Mouse (Mus musculus): Measurements from ENCODE around the gene Srgap3. TPM values are rescaled to one million over a fixed set of nuclear protein-coding genes. Genes with fewer than 3 reads are reported as not detected.

The Srgap3 gene
- polyA plus RNA-seq, 1 experiment, result 7.1 TPM

- Histone ChIP-seq H3K4me3 (ENCODE audit: control insufficient read depth, low read depth, low read length) (no peak overlapping the region), H3K4me1 (ENCODE audit: control insufficient read depth, insufficient read depth, low read length) (no peaks in the 10 kb centered on the region), H3K36me3 (ENCODE audit: control insufficient read depth, insufficient read depth, low read length) (no peaks in the 10 kb centered on the region), H3K27me3 (ENCODE audit: control insufficient read depth, insufficient read depth, low read length) (no peaks in the 10 kb centered on the region), H3K27ac (ENCODE audit: control insufficient read depth, insufficient read depth, low read depth, low read length) (no peak overlapping the region)
- TF ChIP-seq POLR2A (IDR thresholded peaks at IDR 0.05; ENCODE audit: control insufficient read depth, low read depth, low read length), result no peak
- no peak for TF ChIP-seq CTCF (IDR thresholded peaks at IDR 0.05; ENCODE audit: control insufficient read depth, insufficient read depth, insufficient replicate concordance, low read depth, low read length)
Observed at GRCm38 (mm10) chr6:112773754-112774153, 173.3 kb downstream of the Srgap3 start.

- Histone ChIP-seq H3K27me3 (ENCODE audit: control insufficient read depth, insufficient read depth, low read length) (no peaks in the 10 kb centered on the region), H3K27ac (ENCODE audit: control insufficient read depth, insufficient read depth, low read depth, low read length) (no peak overlapping the region), H3K36me3 (ENCODE audit: control insufficient read depth, insufficient read depth, low read length) (no peaks in the 10 kb centered on the region), H3K4me1 (ENCODE audit: control insufficient read depth, insufficient read depth, low read length) (no peaks in the 10 kb centered on the region), H3K4me3 (ENCODE audit: control insufficient read depth, low read depth, low read length) (no peak overlapping the region)
- no peak for TF ChIP-seq POLR2A (IDR thresholded peaks at IDR 0.05; ENCODE audit: control insufficient read depth, low read depth, low read length)
- TF ChIP-seq CTCF (IDR thresholded peaks at IDR 0.05; ENCODE audit: control insufficient read depth, insufficient read depth, insufficient replicate concordance, low read depth, low read length), result no peak
Observed at GRCm38 (mm10) chr6:112770996-112771395, 176.1 kb downstream of the Srgap3 start.

GRCm38 (mm10) chr6:112758541-112758940 lies 188.5 kb downstream of the Srgap3 start:
- Histone ChIP-seq H3K36me3 (ENCODE audit: control insufficient read depth, insufficient read depth, low read length) (no peaks in the 10 kb centered on the region), H3K27me3 (ENCODE audit: control insufficient read depth, insufficient read depth, low read length) (no peaks in the 10 kb centered on the region), H3K27ac (ENCODE audit: control insufficient read depth, insufficient read depth, low read depth, low read length) (no peak overlapping the region), H3K4me1 (ENCODE audit: control insufficient read depth, insufficient read depth, low read length) (no peaks in the 10 kb centered on the region), H3K4me3 (ENCODE audit: control insufficient read depth, low read depth, low read length) (no peak overlapping the region)
- TF ChIP-seq CTCF (IDR thresholded peaks at IDR 0.05; ENCODE audit: control insufficient read depth, insufficient read depth, insufficient replicate concordance, low read depth, low read length) (no peak), POLR2A (IDR thresholded peaks at IDR 0.05; ENCODE audit: control insufficient read depth, low read depth, low read length) (no peak)

GRCm38 (mm10) chr6:112756866-112757265 lies 190.2 kb downstream of the Srgap3 start:
- Histone ChIP-seq H3K36me3 (ENCODE audit: control insufficient read depth, insufficient read depth, low read length) (no peaks in the 10 kb centered on the region), H3K27me3 (ENCODE audit: control insufficient read depth, insufficient read depth, low read length) (no peaks in the 10 kb centered on the region), H3K4me3 (ENCODE audit: control insufficient read depth, low read depth, low read length) (no peak overlapping the region), H3K27ac (ENCODE audit: control insufficient read depth, insufficient read depth, low read depth, low read length) (no peak overlapping the region), H3K4me1 (ENCODE audit: control insufficient read depth, insufficient read depth, low read length) (no peaks in the 10 kb centered on the region)
- TF ChIP-seq CTCF (IDR thresholded peaks at IDR 0.05; ENCODE audit: control insufficient read depth, insufficient read depth, insufficient replicate concordance, low read depth, low read length) (no peak), POLR2A (IDR thresholded peaks at IDR 0.05; ENCODE audit: control insufficient read depth, low read depth, low read length) (no peak)

- Histone ChIP-seq H3K4me1 (ENCODE audit: control insufficient read depth, insufficient read depth, low read length) (no peaks in the 10 kb centered on the region), H3K4me3 (ENCODE audit: control insufficient read depth, low read depth, low read length) (no peak overlapping the region), H3K27me3 (ENCODE audit: control insufficient read depth, insufficient read depth, low read length) (no peaks in the 10 kb centered on the region), H3K27ac (ENCODE audit: control insufficient read depth, insufficient read depth, low read depth, low read length) (no peak overlapping the region), H3K36me3 (ENCODE audit: control insufficient read depth, insufficient read depth, low read length) (no peaks in the 10 kb centered on the region)
- TF ChIP-seq POLR2A (IDR thresholded peaks at IDR 0.05; ENCODE audit: control insufficient read depth, low read depth, low read length) (no peak), CTCF (IDR thresholded peaks at IDR 0.05; ENCODE audit: control insufficient read depth, insufficient read depth, insufficient replicate concordance, low read depth, low read length) (no peak)
Observed at GRCm38 (mm10) chr6:112754994-112755393, 192.1 kb downstream of the Srgap3 start.

GRCm38 (mm10) chr6:112752517-112752916 lies 194.5 kb downstream of the Srgap3 start:
- Histone ChIP-seq H3K4me1 (ENCODE audit: control insufficient read depth, insufficient read depth, low read length) (no peaks in the 10 kb centered on the region), H3K27ac (ENCODE audit: control insufficient read depth, insufficient read depth, low read depth, low read length) (no peak overlapping the region), H3K4me3 (ENCODE audit: control insufficient read depth, low read depth, low read length) (no peak overlapping the region), H3K36me3 (ENCODE audit: control insufficient read depth, insufficient read depth, low read length) (no peaks in the 10 kb centered on the region), H3K27me3 (ENCODE audit: control insufficient read depth, insufficient read depth, low read length) (no peaks in the 10 kb centered on the region)
- TF ChIP-seq POLR2A (IDR thresholded peaks at IDR 0.05; ENCODE audit: control insufficient read depth, low read depth, low read length), result no peak
- no peak for TF ChIP-seq CTCF (IDR thresholded peaks at IDR 0.05; ENCODE audit: control insufficient read depth, insufficient read depth, insufficient replicate concordance, low read depth, low read length)

- Histone ChIP-seq H3K4me1 (ENCODE audit: control insufficient read depth, insufficient read depth, low read length) (no peaks in the 10 kb centered on the region), H3K36me3 (ENCODE audit: control insufficient read depth, insufficient read depth, low read length) (no peaks in the 10 kb centered on the region), H3K4me3 (ENCODE audit: control insufficient read depth, low read depth, low read length) (no peak overlapping the region), H3K27me3 (ENCODE audit: control insufficient read depth, insufficient read depth, low read length) (no peaks in the 10 kb centered on the region), H3K27ac (ENCODE audit: control insufficient read depth, insufficient read depth, low read depth, low read length) (no peak overlapping the region)
- TF ChIP-seq POLR2A (IDR thresholded peaks at IDR 0.05; ENCODE audit: control insufficient read depth, low read depth, low read length) (no peak), CTCF (IDR thresholded peaks at IDR 0.05; ENCODE audit: control insufficient read depth, insufficient read depth, insufficient replicate concordance, low read depth, low read length) (no peak)
Observed at GRCm38 (mm10) chr6:112752007-112752406, 195.1 kb downstream of the Srgap3 start.

- Histone ChIP-seq H3K4me1 (ENCODE audit: control insufficient read depth, insufficient read depth, low read length) (peaks cover 2% of the 10 kb centered on the region; the same call in 1 of the 2 replicates), H3K36me3 (ENCODE audit: control insufficient read depth, insufficient read depth, low read length) (no peaks in the 10 kb centered on the region), H3K4me3 (ENCODE audit: control insufficient read depth, low read depth, low read length) (no peak overlapping the region), H3K27me3 (ENCODE audit: control insufficient read depth, insufficient read depth, low read length) (no peaks in the 10 kb centered on the region), H3K27ac (ENCODE audit: control insufficient read depth, insufficient read depth, low read depth, low read length) (no peak overlapping the region)
- TF ChIP-seq POLR2A (IDR thresholded peaks at IDR 0.05; ENCODE audit: control insufficient read depth, low read depth, low read length) (no peak), CTCF (IDR thresholded peaks at IDR 0.05; ENCODE audit: control insufficient read depth, insufficient read depth, insufficient replicate concordance, low read depth, low read length) (no peak)
Observed at GRCm38 (mm10) chr6:112742297-112742696, 204.8 kb downstream of the Srgap3 start.
